Mouse (Mus musculus) urinary bladder, adult 18-20 months (tissue): ENCODE data around the gene Cysltr2.

Experiments
- DNase-seq, 2 experiments: peaks; one replicate each; pipeline ENCODE4 v3.0.0; 2022; ENCODE audit warnings: low spot score in 2 of 2, mixed read lengths in 2 of 2

The Cysltr2 gene

GRCm38 (mm10) chr14:73048937-73049336 is at the start of gene Cysltr2:
Gene Cysltr2 (minus strand): TSS chr14:73049114.
- DNase-seq, result no peak

GRCm38 (mm10) chr14:73094802-73095550 is 46.1 kb upstream of the Cysltr2 start:
- no peak for DNase-seq

- no peak for DNase-seq
Observed at GRCm38 (mm10) chr14:73092871-73093270, 44.0 kb upstream of the Cysltr2 start.

- no peak for DNase-seq
Observed at GRCm38 (mm10) chr14:73088224-73088623, 39.3 kb upstream of the Cysltr2 start.

GRCm38 (mm10) chr14:73087746-73088145 is 38.8 kb upstream of the Cysltr2 start:
- DNase-seq, result no peak

GRCm38 (mm10) chr14:73087247-73087646 is 38.3 kb upstream of the Cysltr2 start:
- DNase-seq, result no peak

- no peak for DNase-seq
Observed at GRCm38 (mm10) chr14:73086425-73086824, 37.5 kb upstream of the Cysltr2 start.

- DNase-seq, result no peak
Observed at GRCm38 (mm10) chr14:73083563-73083962, 34.6 kb upstream of the Cysltr2 start.

GRCm38 (mm10) chr14:73064460-73064859 is 15.5 kb upstream of the Cysltr2 start:
- DNase-seq, result no peak

- no peak for DNase-seq
Observed at GRCm38 (mm10) chr14:73058755-73059154, 9.8 kb upstream of the Cysltr2 start.

GRCm38 (mm10) chr14:73057764-73058163 is 8.8 kb upstream of the Cysltr2 start:
- DNase-seq, result no peak

GRCm38 (mm10) chr14:73056813-73057212 is 7.9 kb upstream of the Cysltr2 start:
- DNase-seq, result no peak

- no peak for DNase-seq
Observed at GRCm38 (mm10) chr14:73045199-73045928, 3.5 kb downstream of the Cysltr2 start.

- no peak for DNase-seq
Observed at GRCm38 (mm10) chr14:73041689-73042088, 7.2 kb downstream of the Cysltr2 start.

GRCm38 (mm10) chr14:73033290-73033689 is 15.6 kb downstream of the Cysltr2 start:
- no peak for DNase-seq

GRCm38 (mm10) chr14:73031218-73031617 is 17.7 kb downstream of the Cysltr2 start:
- DNase-seq, result no peak

- no peak for DNase-seq
Observed at GRCm38 (mm10) chr14:73017272-73017671, 31.6 kb downstream of the Cysltr2 start.

- no peak for DNase-seq
Observed at GRCm38 (mm10) chr14:73015386-73015785, 33.5 kb downstream of the Cysltr2 start.

GRCm38 (mm10) chr14:73013723-73014544 is 35.0 kb downstream of the Cysltr2 start:
- peak in 1 of 2 experiments; percentile 8 for DNase-seq

- no peak for DNase-seq
Observed at GRCm38 (mm10) chr14:73001814-73002213, 47.1 kb downstream of the Cysltr2 start.

- peak; percentile 42 to 53 for DNase-seq
Observed at GRCm38 (mm10) chr14:73000325-73000724, 48.6 kb downstream of the Cysltr2 start.

GRCm38 (mm10) chr14:72998111-72998510 is 50.8 kb downstream of the Cysltr2 start:
- DNase-seq, result no peak
